Mouse (Mus musculus) Muller cell, postnatal 12 days (primary cell): Measurements from ENCODE around the gene Rab15.
"Not testable (repeated sequence)": the region's sequence is repeated elsewhere in the genome, so short reads cannot be mapped to it uniquely, and the experiment has no call there.

Experiments used
- DNase-seq: peaks from one replicate; pipeline ENCODE4 v3.0.0-alpha.2; 2015; ENCODE audit errors: inconsistent ontology term

Rab15 gene

DNA sequence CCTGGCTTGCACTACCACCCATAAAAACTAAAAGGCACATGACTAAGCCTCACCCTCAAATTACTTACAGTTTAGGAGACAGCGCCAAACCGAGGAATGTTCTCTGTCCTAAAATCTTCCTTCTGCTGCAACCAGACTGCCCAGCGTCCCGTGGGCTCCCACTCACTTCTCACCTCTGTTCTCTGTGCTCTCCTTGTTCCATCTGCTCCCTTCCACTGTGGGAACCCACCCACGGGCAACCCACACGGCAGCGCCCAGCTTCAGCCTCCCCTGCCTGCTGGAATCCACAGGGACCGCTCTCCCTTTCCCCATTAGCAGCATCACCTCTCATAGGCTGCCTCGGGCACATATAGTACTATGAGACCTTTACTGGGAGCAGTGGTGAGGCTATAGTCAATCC, 3.8 kb downstream of the Rab15 start:
- no peak for DNase-seq

GRCm38 (mm10) chr12:76818120-76818519, 4.6 kb downstream of the Rab15 start:
- no peak for DNase-seq

GRCm38 (mm10) chr12:76817176-76817575, 5.5 kb downstream of the Rab15 start:
- no peak for DNase-seq

GRCm38 (mm10) chr12:76816720-76817119, 6.0 kb downstream of the Rab15 start:
- no peak for DNase-seq

- no peak for DNase-seq
Observed at GRCm38 (mm10) chr12:76814120-76814519, 8.6 kb downstream of the Rab15 start.

DNA sequence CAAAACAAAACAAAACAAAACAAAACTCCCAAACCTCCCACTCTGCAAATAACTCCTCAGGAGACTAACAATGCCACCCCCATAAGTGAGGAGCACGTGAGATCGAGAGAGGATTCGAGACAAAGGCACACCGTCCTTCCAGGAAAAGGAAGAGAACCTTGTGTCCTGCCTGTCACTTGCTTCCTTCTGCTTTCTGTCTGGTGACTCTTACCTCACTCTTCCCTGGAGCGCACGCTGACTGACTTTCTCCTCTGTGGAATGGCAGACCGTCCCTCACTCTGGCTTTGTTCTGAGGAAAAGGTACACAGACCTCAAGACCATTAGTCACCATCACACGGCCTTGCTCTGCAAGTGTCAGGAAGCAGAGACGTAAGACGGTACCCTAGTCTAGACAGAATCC, 9.2 kb downstream of the Rab15 start:
- no peak for DNase-seq

- no peak for DNase-seq
Observed at GRCm38 (mm10) chr12:76811006-76811405, 11.7 kb downstream of the Rab15 start.

- DNase-seq: no peak
Observed at GRCm38 (mm10) chr12:76810491-76810890, 12.2 kb downstream of the Rab15 start.

DNA sequence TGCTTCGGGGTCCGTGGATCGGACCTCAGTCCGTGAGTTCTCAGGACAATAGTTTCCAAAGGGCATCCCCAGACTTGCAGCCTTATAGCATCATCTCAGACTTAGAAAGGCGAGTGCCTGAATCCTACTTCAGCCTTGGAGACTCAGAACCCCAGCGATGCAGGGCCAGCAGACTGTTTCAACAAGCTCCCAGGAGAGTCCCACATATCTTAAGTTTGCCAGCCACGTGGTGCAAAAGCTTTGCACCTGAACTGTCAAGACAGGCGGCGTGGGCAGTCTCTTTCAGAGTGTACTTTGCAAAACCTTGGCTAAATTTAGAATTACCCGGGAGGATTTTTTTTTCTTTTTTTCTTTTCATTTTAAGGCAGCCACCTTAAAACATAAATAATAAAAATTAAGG, 14.9 kb downstream of the Rab15 start:
- DNase-seq: no peak

DNA sequence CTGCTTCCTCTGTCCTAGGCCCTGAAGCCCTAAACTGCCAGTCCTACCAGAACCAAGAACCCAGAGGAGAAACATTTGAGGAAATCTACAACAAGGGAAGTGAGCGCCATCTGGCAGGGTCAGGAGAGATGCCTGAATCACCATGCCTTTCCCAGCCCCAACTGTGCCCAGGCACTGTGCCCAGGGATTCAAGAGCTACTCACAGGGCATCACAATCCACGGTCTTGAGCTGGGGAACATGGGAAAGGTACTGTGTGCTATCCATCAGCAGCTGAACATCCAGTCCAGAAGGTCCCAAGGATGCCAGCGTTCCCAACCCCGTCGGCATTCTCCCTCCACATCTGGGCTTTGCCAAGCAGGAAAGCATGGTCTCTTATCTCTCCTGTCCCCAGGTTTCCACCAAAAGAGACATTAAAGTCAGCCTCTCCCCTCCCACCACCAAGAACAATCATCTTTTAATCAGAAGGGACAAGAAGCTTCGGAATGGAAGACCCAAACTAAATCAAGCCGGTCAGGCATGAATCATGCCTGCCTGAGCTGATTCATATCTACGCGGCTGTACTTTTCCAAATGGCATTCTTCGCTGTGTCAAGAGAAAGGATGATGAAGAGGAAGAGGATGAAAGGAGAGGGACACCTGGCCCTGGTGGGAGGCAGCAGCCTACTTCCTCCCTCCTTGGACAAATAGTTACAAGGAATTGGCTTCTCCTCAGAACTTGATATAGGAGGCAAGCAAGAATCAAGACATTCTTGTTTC, 17.5 kb downstream of the Rab15 start:
- peak; percentile 27 for DNase-seq

DNA sequence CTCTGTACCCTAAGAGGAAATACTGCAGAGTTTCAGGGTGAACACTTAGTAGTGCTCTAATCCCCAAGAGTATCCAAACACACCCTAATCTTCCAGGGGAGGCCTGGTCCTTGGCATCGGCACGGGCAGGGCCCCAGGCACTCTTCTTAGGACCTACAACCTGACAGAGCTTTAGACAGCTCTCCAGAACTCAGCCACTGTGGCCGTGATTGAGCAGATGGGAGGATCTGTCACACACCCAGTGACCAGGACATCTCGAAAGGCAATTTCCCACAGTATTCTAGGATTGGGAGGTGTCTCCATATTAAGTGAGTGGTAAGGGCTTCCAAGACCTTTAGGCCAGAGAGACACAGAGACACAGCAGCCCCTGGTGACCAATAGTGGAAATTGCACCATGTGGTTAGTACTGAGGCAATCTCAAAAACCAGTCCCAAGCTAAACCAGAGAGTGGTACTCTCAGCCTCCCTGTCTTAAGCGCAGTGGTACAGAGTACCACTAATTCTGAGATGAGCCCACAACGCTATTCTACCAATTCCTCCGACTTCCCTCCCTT, 18.9 kb downstream of the Rab15 start:
- no peak for DNase-seq

GRCm38 (mm10) chr12:76803028-76803427, 19.7 kb downstream of the Rab15 start:
- DNase-seq: no peak

- DNase-seq: no peak
Observed at GRCm38 (mm10) chr12:76798008-76798720, 24.5 kb downstream of the Rab15 start.

- no peak for DNase-seq
Observed at GRCm38 (mm10) chr12:76796938-76797539, 25.7 kb downstream of the Rab15 start.

GRCm38 (mm10) chr12:76795350-76795749, 27.4 kb downstream of the Rab15 start, which contains the start of gene Gpx2:
Gene Gpx2 (minus strand): TSS chr12:76795554.
- no peak for DNase-seq

DNA sequence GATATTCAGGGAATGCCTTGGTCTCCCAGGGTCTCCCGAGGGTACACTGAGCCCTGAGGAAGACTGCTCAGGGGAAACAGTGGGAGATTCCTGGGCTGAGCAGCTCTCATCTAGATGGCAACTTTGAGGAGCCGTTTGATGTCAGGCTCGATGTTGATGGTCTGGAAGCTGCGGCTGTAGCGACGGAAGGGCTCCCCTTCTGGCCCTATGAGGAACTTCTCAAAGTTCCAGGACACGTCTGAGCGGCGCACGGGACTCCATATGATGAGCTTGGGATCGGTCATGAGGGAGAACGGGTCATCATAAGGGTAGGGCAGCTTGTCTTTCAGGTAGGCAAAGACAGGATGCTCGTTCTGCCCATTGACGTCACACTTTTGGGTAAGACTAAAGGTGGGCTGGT, 30.2 kb downstream of the Rab15 start:
- not testable (repeated sequence) for DNase-seq

GRCm38 (mm10) chr12:76790446-76791084, 32.1 kb downstream of the Rab15 start:
- DNase-seq: no peak

DNA sequence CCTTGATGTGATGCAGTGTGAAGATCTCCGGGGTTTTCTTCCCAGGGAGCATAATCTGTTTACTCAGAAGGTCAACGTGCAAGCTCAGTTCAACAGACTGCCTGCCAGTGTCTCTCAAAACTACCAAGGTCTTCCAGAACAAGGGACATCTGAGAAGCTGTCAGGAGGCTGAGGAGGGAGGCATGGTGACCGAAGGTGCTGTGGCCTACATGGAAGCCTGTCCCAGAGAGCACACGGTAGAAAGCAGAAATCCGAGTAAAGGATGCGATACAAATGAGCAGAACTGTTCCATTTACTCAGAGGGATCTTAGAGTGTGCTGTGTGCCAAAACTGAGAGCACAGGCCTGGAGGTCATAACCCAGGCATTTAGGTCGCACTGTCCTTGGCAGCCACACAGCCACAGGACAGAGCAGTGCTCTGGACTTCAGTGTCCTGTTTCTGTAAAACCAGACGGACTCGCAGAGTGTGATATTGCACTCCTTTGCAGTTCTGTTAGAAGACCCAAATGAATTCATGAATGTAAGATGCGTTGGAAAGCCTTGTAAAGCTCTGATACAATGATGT, 38.6 kb downstream of the Rab15 start:
- DNase-seq: no peak

- DNase-seq: no peak
Observed at GRCm38 (mm10) chr12:76780639-76781468, 41.9 kb downstream of the Rab15 start.

GRCm38 (mm10) chr12:76779951-76780350, 42.8 kb downstream of the Rab15 start:
- no peak for DNase-seq
